Mouse (Mus musculus): ENCODE results near the gene Pax8. TPM values are rescaled to one million over a fixed set of nuclear protein-coding genes. Genes with fewer than 3 reads are reported as not detected.

The Pax8 gene
- total and polyA plus RNA-seq, 3 experiments = 0.17 to 0.60 TPM; not detected in 1

GRCm38 (mm10) chr2:24386158-24386963 lies 89.0 kb downstream of the Pax8 start:
- H3K27ac ChIP-seq (ENCODE audit: insufficient read depth, low read depth) = peak overlapping the region; percentile 76
- peaks cover 18 to 40% of the 10 kb centered on the region in 2 experiments for H3K36me3 ChIP-seq (replicated peaks in 1 of 2; ENCODE audit: control insufficient read depth in 1 of 2, insufficient read depth in 1 of 2, low read length in 1 of 2)
- dilution Hi-C loops (cut with MboI; ENCODE audit: extremely low pct_ligation_motif_present, extremely low pct_unique_long_range_greater_than_20kb, low sequenced_read_pairs) (no loop called here), in situ Hi-C loops (cut with MboI; ENCODE audit: low pct_ligation_motif_present, low pct_unique_long_range_greater_than_20kb, low sequenced_read_pairs) (no loop called here)
- peak overlapping the region; percentile 98 for H3K4me2 ChIP-seq (ENCODE audit: insufficient read depth, low read depth, poor library complexity, severe bottlenecking)
- peak overlapping the region; percentile 71 to 98 (median 94) for H3K4me3 ChIP-seq (replicated peaks in 1 of 3; ENCODE audit: low read depth in 2 of 3, low read length in 2 of 3, poor library complexity in 1 of 3)
- no peaks in the 10 kb centered on the region for H3K27me3 ChIP-seq (replicated peaks)
- H3K9me3 ChIP-seq (replicated peaks; ENCODE audit: low read length) = no peaks in the 10 kb centered on the region
- TF ChIP-seq POLR2AphosphoS2 (IDR thresholded peaks at IDR 0.05; ENCODE audit: low read depth, low read length) = no peak
- no peak for TF ChIP-seq SMC3 (IDR thresholded peaks at IDR 0.05; ENCODE audit: low read depth, low read length)
- TF ChIP-seq JUN (IDR thresholded peaks at IDR 0.05; ENCODE audit: insufficient read depth, low read depth, low read length) = no peak
- TF ChIP-seq PAX5 (IDR thresholded peaks at IDR 0.05; ENCODE audit: low read length) = no peak
- TF ChIP-seq MAFK (IDR thresholded peaks at IDR 0.05; ENCODE audit: insufficient replicate concordance, low read length) = no peak
- TF ChIP-seq ETS1 (conservative IDR thresholded peaks at IDR 0.05; ENCODE audit: low read depth, low read length) = no peak
- TF ChIP-seq MAZ (IDR thresholded peaks at IDR 0.05; ENCODE audit: low read depth, low read length) = peak; percentile 72; the same call in 1 of the 2 replicates
- peak; percentile 64 for TF ChIP-seq MAX (IDR thresholded peaks at IDR 0.05; ENCODE audit: low read length)
- peak; percentile 61; the same call in 1 of the 2 replicates for TF ChIP-seq TCF12 (IDR thresholded peaks at IDR 0.05; ENCODE audit: low read depth, low read length)
- TF ChIP-seq ELF1 (IDR thresholded peaks at IDR 0.05; ENCODE audit: low read depth, low read length) = peak; percentile 88
- no peak for TF ChIP-seq USF1 (IDR thresholded peaks at IDR 0.05; ENCODE audit: low read depth, low read length)
- no peak for TF ChIP-seq CTCF (conservative IDR thresholded peaks at IDR 0.05 in 1 of 2, IDR thresholded peaks at IDR 0.05 in 1 of 2; ENCODE audit: low read depth in 2 of 2, low read length in 2 of 2)
- TF ChIP-seq ZC3H11A (IDR thresholded peaks at IDR 0.05; ENCODE audit: low read depth, low read length) = no peak
- no peak for TF ChIP-seq E2F4 (IDR thresholded peaks at IDR 0.05; ENCODE audit: insufficient replicate concordance, low read depth, low read length)
- no peak; the same call in 1 of the 2 replicates for TF ChIP-seq MYC (IDR thresholded peaks at IDR 0.05; ENCODE audit: low read depth, low read length)
- no peak for TF ChIP-seq BHLHE40 (IDR thresholded peaks at IDR 0.05; ENCODE audit: low read depth, low read length)
- peak; percentile 66 for TF ChIP-seq HCFC1 (IDR thresholded peaks at IDR 0.05; ENCODE audit: low read depth, low read length)
- no peak for TF ChIP-seq CHD2 (IDR thresholded peaks at IDR 0.05; ENCODE audit: low read length)
- peak; percentile 64; the same call in 1 of the 2 replicates for TF ChIP-seq TBP (conservative IDR thresholded peaks at IDR 0.05; ENCODE audit: low read depth, low read length)
- no peak for TF ChIP-seq NRF1 (IDR thresholded peaks at IDR 0.05; ENCODE audit: low read depth, low read length)
- peak; percentile 68; the same call in 1 of the 2 replicates for TF ChIP-seq NELFE (IDR thresholded peaks at IDR 0.05; ENCODE audit: low read depth, low read length)
- peak; percentile 3; the same call in 1 of the 2 replicates for TF ChIP-seq ZMIZ1 (IDR thresholded peaks at IDR 0.05; ENCODE audit: low read depth, low read length)
- no peak for TF ChIP-seq RCOR1 (conservative IDR thresholded peaks at IDR 0.05; ENCODE audit: low read depth, low read length)
- no peak for TF ChIP-seq ZKSCAN1 (IDR thresholded peaks at IDR 0.05; ENCODE audit: borderline replicate concordance, low read depth, low read length)
- TF ChIP-seq EP300 (IDR thresholded peaks at IDR 0.05; ENCODE audit: low read length) = no peak
- 0 out of 2 replicates have a peak, but pooled peaks have one; percentile 31 for TF ChIP-seq UBTF (IDR thresholded peaks at IDR 0.05; ENCODE audit: low read depth, low read length)
- 0 out of 2 replicates have a peak, but pooled peaks have one; percentile 33 for TF ChIP-seq KAT2A (IDR thresholded peaks at IDR 0.05; ENCODE audit: insufficient replicate concordance, low read length)
- TF ChIP-seq SIN3A (IDR thresholded peaks at IDR 0.05; ENCODE audit: low read length) = peak; percentile 30; the same call in 1 of the 2 replicates
- no peak for TF ChIP-seq RAD21 (IDR thresholded peaks at IDR 0.05; ENCODE audit: low read depth, low read length)
- no peak for TF ChIP-seq ZNF384 (IDR thresholded peaks at IDR 0.05; ENCODE audit: low read depth, low read length)
- TF ChIP-seq USF2 (conservative IDR thresholded peaks at IDR 0.05; ENCODE audit: low read depth, low read length) = no peak
- no peak for TF ChIP-seq GABPA (IDR thresholded peaks at IDR 0.05; ENCODE audit: insufficient replicate concordance, low read depth, low read length)
- no peak; the same call in 1 of the 2 replicates for TF ChIP-seq CHD1 (IDR thresholded peaks at IDR 0.05; ENCODE audit: low read depth, low read length)
- TF ChIP-seq JUND (conservative IDR thresholded peaks at IDR 0.05; ENCODE audit: low read depth, low read length) = no peak
- TF ChIP-seq MXI1 (IDR thresholded peaks at IDR 0.05; ENCODE audit: low read depth, low read length) = peak; percentile 64
- TF ChIP-seq IRF4 (IDR thresholded peaks at IDR 0.05; ENCODE audit: low read depth, low read length) = no peak; the same call in 1 of the 2 replicates
- TF ChIP-seq POLR2A (IDR thresholded peaks at IDR 0.05; ENCODE audit: low read depth, low read length) = peak; percentile 73
- TF ChIP-seq MEF2A (IDR thresholded peaks at IDR 0.05; ENCODE audit: borderline replicate concordance, low read depth, low read length) = no peak
- H3K4me1 ChIP-seq (ENCODE audit: control insufficient read depth in 1 of 2, insufficient read depth in 2 of 2) = peaks cover 27 to 71% of the 10 kb centered on the region in 2 experiments
- DNase-seq (ENCODE audit: extremely low read depth) = peak; percentile 90
- H3K79me2 ChIP-seq (replicated peaks; ENCODE audit: control insufficient read depth, extremely low read depth, insufficient read depth, poor library complexity, severe bottlenecking) = peaks cover 57% of the 10 kb centered on the region
- peak overlapping the region; percentile 97 for H3K9ac ChIP-seq (ENCODE audit: insufficient read depth, low read depth)
